Mouse (Mus musculus): ENCODE data around the gene AC109138.7. TPM values are rescaled to one million over a fixed set of nuclear protein-coding genes. Genes with fewer than 3 reads are reported as not detected.
"Not testable (repeated sequence)": the region's sequence is repeated elsewhere in the genome, so short reads cannot be mapped to it uniquely, and the experiment has no call there.

AC109138.7 gene
- polyA plus RNA-seq, 1 experiment from 2014 or later: not detected

GRCm38 (mm10) chr19:4231253-4232185 lies 17.4 kb downstream of the AC109138.7 start, which contains the start of gene Pold4:
Gene Pold4, plus strand, starts transcription at chr19:4231899.
- Histone ChIP-seq H3K36me3 (ENCODE audit: control insufficient read depth, insufficient read depth, low read length) (no peaks in the 10 kb centered on the region), H3K4me2 (ENCODE audit: low read depth, low read length) (peak within 1 kb of the TSS; percentile 85), H3K27ac (ENCODE audit: low read length) (peak within 1 kb of the TSS; percentile 88), H3K4me3 (replicated peaks; ENCODE audit: low read length) (peak within 1 kb of the TSS; percentile 59), H3K9me3 (replicated peaks; ENCODE audit: control insufficient read depth, low read length) (no peaks in the 10 kb centered on the region), H3K27me3 (ENCODE audit: control insufficient read depth, insufficient read depth, low read length) (no peaks in the 10 kb centered on the region), H3K9ac (ENCODE audit: low read length) (peak within 1 kb of the TSS; percentile 78), H3K4me1 (ENCODE audit: control insufficient read depth, insufficient read depth, low read length) (peaks cover 22% of the 10 kb centered on the region)
- peak; percentile 87 for ATAC-seq (ENCODE audit: insufficient read depth, low FRiP score)
- WGBS: 9% methylated on average over 26 of the region's 26 CpGs

- Histone ChIP-seq H3K4me2 (ENCODE audit: low read depth, low read length) (peak overlapping the region; percentile 85), H3K27me3 (ENCODE audit: control insufficient read depth, insufficient read depth, low read length) (no peaks in the 10 kb centered on the region), H3K27ac (ENCODE audit: low read length) (peak overlapping the region; percentile 86), H3K4me3 (replicated peaks; ENCODE audit: low read length) (peak overlapping the region; percentile 59), H3K36me3 (ENCODE audit: control insufficient read depth, insufficient read depth, low read length) (no peaks in the 10 kb centered on the region), H3K9me3 (replicated peaks; ENCODE audit: control insufficient read depth, low read length) (no peaks in the 10 kb centered on the region), H3K9ac (ENCODE audit: low read length) (peak overlapping the region; percentile 78), H3K4me1 (ENCODE audit: control insufficient read depth, insufficient read depth, low read length) (peaks cover 22% of the 10 kb centered on the region)
- 16% methylated on average over 2 of the region's 2 CpGs for WGBS
- 0 out of 2 replicates have a peak, but pooled peaks have one; percentile 3 for ATAC-seq (ENCODE audit: insufficient read depth, low FRiP score)
Measured at GRCm38 (mm10) chr19:4232186-4232572, 18.0 kb downstream of the AC109138.7 start.

GRCm38 (mm10) chr19:4232651-4233050 lies 18.5 kb downstream of the AC109138.7 start:
- 78% methylated on average over 7 of the region's 7 CpGs for WGBS
- no peak for ATAC-seq (ENCODE audit: insufficient read depth, low FRiP score)
- peak overlapping the region; percentile 78; the same call in 1 of the 2 replicates for H3K9ac ChIP-seq (ENCODE audit: low read length)
- H3K4me1 ChIP-seq (ENCODE audit: control insufficient read depth, insufficient read depth, low read length): peaks cover 22% of the 10 kb centered on the region
- peak overlapping the region; percentile 85 for H3K4me2 ChIP-seq (ENCODE audit: low read depth, low read length)
- peak overlapping the region; percentile 86; the same call in 1 of the 2 replicates for H3K27ac ChIP-seq (ENCODE audit: low read length)
- peak overlapping the region; percentile 59; the same call in 1 of the 2 replicates for H3K4me3 ChIP-seq (replicated peaks; ENCODE audit: low read length)
- H3K27me3 ChIP-seq (ENCODE audit: control insufficient read depth, insufficient read depth, low read length): no peaks in the 10 kb centered on the region
- H3K36me3 ChIP-seq (ENCODE audit: control insufficient read depth, insufficient read depth, low read length): no peaks in the 10 kb centered on the region
- no peaks in the 10 kb centered on the region for H3K9me3 ChIP-seq (replicated peaks; ENCODE audit: control insufficient read depth, low read length)

GRCm38 (mm10) chr19:4234548-4234947 lies 20.4 kb downstream of the AC109138.7 start:
- Histone ChIP-seq H3K27ac (ENCODE audit: low read length) (no peak overlapping the region), H3K4me2 (ENCODE audit: low read depth, low read length) (no peak overlapping the region), H3K36me3 (ENCODE audit: control insufficient read depth, insufficient read depth, low read length) (no peaks in the 10 kb centered on the region), H3K9me3 (replicated peaks; ENCODE audit: control insufficient read depth, low read length) (no peaks in the 10 kb centered on the region), H3K4me3 (replicated peaks; ENCODE audit: low read length) (no peak overlapping the region), H3K9ac (ENCODE audit: low read length) (no peak overlapping the region), H3K27me3 (ENCODE audit: control insufficient read depth, insufficient read depth, low read length) (no peaks in the 10 kb centered on the region), H3K4me1 (ENCODE audit: control insufficient read depth, insufficient read depth, low read length) (peaks cover 16% of the 10 kb centered on the region)
- WGBS: 63% methylated on average over 4 of the region's 4 CpGs
- no peak for ATAC-seq (ENCODE audit: insufficient read depth, low FRiP score)

GRCm38 (mm10) chr19:4240247-4240668 lies 26.1 kb downstream of the AC109138.7 start:
- no peak overlapping the region for H3K4me2 ChIP-seq (ENCODE audit: low read depth, low read length)
- peaks cover 3% of the 10 kb centered on the region; the same call in 1 of the 2 replicates for H3K9me3 ChIP-seq (replicated peaks; ENCODE audit: control insufficient read depth, low read length)
- WGBS: 48% methylated on average over 8 of the region's 8 CpGs
- no peak overlapping the region for H3K27ac ChIP-seq (ENCODE audit: low read length)
- no peak for ATAC-seq (ENCODE audit: insufficient read depth, low FRiP score)
- no peaks in the 10 kb centered on the region for H3K27me3 ChIP-seq (ENCODE audit: control insufficient read depth, insufficient read depth, low read length)
- H3K4me1 ChIP-seq (ENCODE audit: control insufficient read depth, insufficient read depth, low read length): no peaks in the 10 kb centered on the region
- no peaks in the 10 kb centered on the region for H3K36me3 ChIP-seq (ENCODE audit: control insufficient read depth, insufficient read depth, low read length)
- H3K4me3 ChIP-seq (replicated peaks; ENCODE audit: low read length): no peak overlapping the region
- H3K9ac ChIP-seq (ENCODE audit: low read length): no peak overlapping the region

GRCm38 (mm10) chr19:4242416-4242815 lies 28.3 kb downstream of the AC109138.7 start:
- WGBS: 61% methylated on average over 3 of the region's 3 CpGs
- H3K4me2 ChIP-seq (ENCODE audit: low read depth, low read length): no peak overlapping the region

GRCm38 (mm10) chr19:4244775-4245174 lies 30.6 kb downstream of the AC109138.7 start:
- H3K9me3 ChIP-seq (replicated peaks; ENCODE audit: control insufficient read depth, low read length): peaks cover 3% of the 10 kb centered on the region; the same call in 1 of the 2 replicates
- WGBS: 77% methylated on average over 6 of the region's 6 CpGs
- no peaks in the 10 kb centered on the region for H3K4me1 ChIP-seq (ENCODE audit: control insufficient read depth, insufficient read depth, low read length)
- H3K27me3 ChIP-seq (ENCODE audit: control insufficient read depth, insufficient read depth, low read length): no peaks in the 10 kb centered on the region
- no peak overlapping the region for H3K27ac ChIP-seq (ENCODE audit: low read length)
- no peak overlapping the region for H3K4me2 ChIP-seq (ENCODE audit: low read depth, low read length)
- ATAC-seq (ENCODE audit: insufficient read depth, low FRiP score): no peak
- no peak overlapping the region for H3K9ac ChIP-seq (ENCODE audit: low read length)
- no peaks in the 10 kb centered on the region for H3K36me3 ChIP-seq (ENCODE audit: control insufficient read depth, insufficient read depth, low read length)
- H3K4me3 ChIP-seq (replicated peaks; ENCODE audit: low read length): no peak overlapping the region

More at GRCm38 (mm10) chr19:4242416-4242815, 28.3 kb downstream of the AC109138.7 start:
- ATAC-seq (ENCODE audit: insufficient read depth, low FRiP score): no peak
- H3K27me3 ChIP-seq (ENCODE audit: control insufficient read depth, insufficient read depth, low read length): no peaks in the 10 kb centered on the region
- H3K4me3 ChIP-seq (replicated peaks; ENCODE audit: low read length): no peak overlapping the region
- no peak overlapping the region for H3K9ac ChIP-seq (ENCODE audit: low read length)
- H3K9me3 ChIP-seq (replicated peaks; ENCODE audit: control insufficient read depth, low read length): peaks cover 3% of the 10 kb centered on the region; the same call in 1 of the 2 replicates
- no peaks in the 10 kb centered on the region for H3K4me1 ChIP-seq (ENCODE audit: control insufficient read depth, insufficient read depth, low read length)
- no peak overlapping the region for H3K27ac ChIP-seq (ENCODE audit: low read length)
- no peaks in the 10 kb centered on the region for H3K36me3 ChIP-seq (ENCODE audit: control insufficient read depth, insufficient read depth, low read length)

- ATAC-seq (ENCODE audit: insufficient read depth, low FRiP score): no peak
- no peaks in the 10 kb centered on the region for H3K27me3 ChIP-seq (ENCODE audit: control insufficient read depth, insufficient read depth, low read length)
- H3K9ac ChIP-seq (ENCODE audit: low read length): no peak overlapping the region
- WGBS: 47% methylated on average over 1 of the region's 1 CpGs
- H3K4me3 ChIP-seq (replicated peaks; ENCODE audit: low read length): no peak overlapping the region
- H3K9me3 ChIP-seq (replicated peaks; ENCODE audit: control insufficient read depth, low read length): peaks cover 3% of the 10 kb centered on the region; the same call in 1 of the 2 replicates
- no peaks in the 10 kb centered on the region for H3K36me3 ChIP-seq (ENCODE audit: control insufficient read depth, insufficient read depth, low read length)
- no peak overlapping the region for H3K27ac ChIP-seq (ENCODE audit: low read length)
- H3K4me2 ChIP-seq (ENCODE audit: low read depth, low read length): no peak overlapping the region
- H3K4me1 ChIP-seq (ENCODE audit: control insufficient read depth, insufficient read depth, low read length): no peaks in the 10 kb centered on the region
Measured at GRCm38 (mm10) chr19:4247010-4247409, 32.9 kb downstream of the AC109138.7 start.

- not testable (repeated sequence) for H3K4me2 ChIP-seq (ENCODE audit: low read depth, low read length); H3K4me3 ChIP-seq (replicated peaks; ENCODE audit: low read length); H3K9me3 ChIP-seq (replicated peaks; ENCODE audit: control insufficient read depth, low read length); H3K27ac ChIP-seq (ENCODE audit: low read length); H3K27me3 ChIP-seq (ENCODE audit: control insufficient read depth, insufficient read depth, low read length); H3K4me1 ChIP-seq (ENCODE audit: control insufficient read depth, insufficient read depth, low read length); H3K36me3 ChIP-seq (ENCODE audit: control insufficient read depth, insufficient read depth, low read length); ATAC-seq (ENCODE audit: insufficient read depth, low FRiP score); H3K9ac ChIP-seq (ENCODE audit: low read length)
- WGBS: 41% methylated on average over 1 of the region's 1 CpGs
Measured at GRCm38 (mm10) chr19:4248683-4249082, 34.5 kb downstream of the AC109138.7 start.

Data from stomach, embryonic 16.5 days (tissue).